Mouse (Mus musculus) liver, postnatal 0 days (tissue): ENCODE data around the gene Pced1b. TPM values are rescaled to one million over a fixed set of nuclear protein-coding genes. Genes with fewer than 3 reads are reported as not detected.

Experiments used
- ATAC-seq: fragments of 200-750 bp; cut with Nextera tagmentation; 2 replicates; pipeline ENCODE4 v1.8.0; 2017; ENCODE audit warnings: mild to moderate bottlenecking, moderate library complexity
- DNase-seq: peaks from one replicate; pipeline ENCODE4 v3.0.0-alpha.2; 2016
- H3K27ac ChIP-seq: fragments of 300-500 bp; sonication (generic); 2 replicates; pipeline ENCODE4 v1.5.1; 2014; ENCODE audit warnings: antibody characterized with exemption, moderate library complexity, mild to moderate bottlenecking, low read depth
- H3K27me3 ChIP-seq: fragments of 300-500 bp; sonication (generic); 2 replicates; pipeline ENCODE4 v1.6.1; 2014; ENCODE audit warnings: low read length, control low read depth, mixed read lengths; ENCODE audit not compliant: insufficient read depth
- H3K36me3 ChIP-seq: fragments of 300-500 bp; sonication (generic); replicated peaks from 2 replicates; pipeline ENCODE4 v1.6.1; 2014; ENCODE audit warnings: mild to moderate bottlenecking, control low read depth, low read length, moderate library complexity, mixed read lengths; ENCODE audit not compliant: insufficient read depth
- H3K4me1 ChIP-seq: fragments of 300-500 bp; sonication (generic); 2 replicates; pipeline ENCODE4 v1.6.1; 2014; ENCODE audit warnings: antibody characterized with exemption, mild to moderate bottlenecking, control low read depth; ENCODE audit not compliant: insufficient read depth
- H3K4me2 ChIP-seq: fragments of 300-500 bp; sonication (generic); 2 replicates; pipeline ENCODE4 v1.6.1; 2014; ENCODE audit warnings: low read depth, mild to moderate bottlenecking, low read length, moderate library complexity, mixed read lengths
- H3K4me3 ChIP-seq: fragments of 300-500 bp; sonication (generic); 2 replicates; pipeline ENCODE4 v1.5.1; 2014; ENCODE audit warnings: low read depth, low read length
- H3K9ac ChIP-seq: fragments of 300-500 bp; sonication (generic); replicated peaks from 2 replicates; pipeline ENCODE4 v1.6.1; 2014; ENCODE audit warnings: mild to moderate bottlenecking, moderate library complexity
- H3K9me3 ChIP-seq: fragments of 300-500 bp; sonication (generic); 2 replicates; pipeline ENCODE4 v1.6.1; 2016; ENCODE audit warnings: mild to moderate bottlenecking, control low read depth, low read length, mixed read lengths
- CTCF ChIP-seq: sonication (generic); IDR thresholded peaks from 2 replicates; pipeline ENCODE4 v1.5.1; 2016; ENCODE audit warnings: antibody characterized with exemption, low read depth
- EP300 ChIP-seq: IDR thresholded peaks from 2 replicates; pipeline ENCODE4 v1.6.1; 2016; ENCODE audit warnings: antibody characterized with exemption, low read depth, mild to moderate bottlenecking
- WGBS: fragments of 180-500 bp; shearing (Covaris S2); extraction: QIAGEN DNeasy Blood & Tissue Kit; methylation state at CpG from one replicate; pipeline ENCODE4 v1.1.7; 2014; ENCODE audit not compliant: insufficient replicate concordance; 5-methylcytosine and 5-hydroxymethylcytosine counted together
- polyA plus RNA-seq: library from polyadenylated mRNA; unstranded; fragments of >200 nt; fragmentation: Nextera tagmentation; extraction: Ambion mirVana; gene quantifications from 2 replicates; pipeline ENCODE4 v1.2.1, GENCODE M21; 2015

Gene Pced1b
- polyA plus RNA-seq, 1 experiment from 2014 or later = 2.8 TPM

DNA sequence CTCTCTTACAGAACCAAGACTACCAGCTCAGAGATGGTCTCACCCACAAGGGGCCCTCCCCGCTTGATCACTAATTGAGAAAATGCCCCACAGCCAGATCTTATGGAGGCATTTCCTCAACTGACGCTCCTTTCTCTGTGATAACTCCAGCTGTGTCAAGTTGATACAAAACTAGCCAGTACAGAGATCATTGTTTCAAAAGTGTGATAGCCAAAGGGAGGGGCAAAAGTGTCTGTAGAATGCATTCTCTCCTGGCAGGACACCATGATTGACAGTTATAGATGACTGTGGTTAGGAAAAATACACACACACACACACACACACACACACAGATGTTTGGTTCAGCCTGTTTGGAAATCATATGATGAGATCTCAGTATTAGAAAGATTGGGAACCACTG is 150.9 kb downstream of the Pced1b start:
- Histone ChIP-seq H3K36me3 (no peaks in the 10 kb centered on the region), H3K27ac (no peak overlapping the region), H3K4me2 (no peak overlapping the region), H3K27me3 (no peaks in the 10 kb centered on the region), H3K4me3 (no peak overlapping the region), H3K9ac (no peak overlapping the region), H3K4me1 (no peaks in the 10 kb centered on the region), H3K9me3 (no peaks in the 10 kb centered on the region)
- no peak for ATAC-seq
- 62% methylated on average over 2 of the region's 2 CpGs for WGBS
- TF ChIP-seq CTCF = no peak
- TF ChIP-seq EP300 = peak; percentile 79
- no peak for DNase-seq

DNA sequence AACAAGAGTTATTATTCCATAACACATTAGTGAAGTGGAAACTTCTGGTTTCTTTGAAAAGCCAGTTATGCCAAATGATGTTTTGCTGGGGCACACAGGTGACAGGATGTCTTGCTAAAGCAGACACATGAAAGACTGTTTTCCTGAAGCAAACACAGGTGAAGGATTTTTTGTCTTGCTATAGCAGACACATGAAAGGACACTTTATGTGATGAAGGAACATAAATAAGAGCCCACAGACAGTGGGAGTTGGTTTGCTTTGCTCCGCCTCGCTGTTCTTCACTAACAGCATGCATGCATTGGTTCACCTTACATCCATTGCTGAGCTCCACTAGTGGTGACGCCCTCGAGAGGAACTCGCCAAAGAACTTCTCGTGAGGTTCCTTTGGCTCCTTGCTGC is 154.0 kb downstream of the Pced1b start:
- no peak overlapping the region for H3K4me3 ChIP-seq
- H3K36me3 ChIP-seq = no peaks in the 10 kb centered on the region
- no peaks in the 10 kb centered on the region for H3K4me1 ChIP-seq
- TF ChIP-seq EP300 (no peak), CTCF (no peak)
- no peak overlapping the region for H3K9ac ChIP-seq
- ATAC-seq (no peak), DNase-seq (no peak)
- no peaks in the 10 kb centered on the region for H3K27me3 ChIP-seq
- H3K9me3 ChIP-seq = no peaks in the 10 kb centered on the region
- H3K4me2 ChIP-seq = no peak overlapping the region
- 91% methylated on average over 6 of the region's 6 CpGs for WGBS
- no peak overlapping the region for H3K27ac ChIP-seq

DNA sequence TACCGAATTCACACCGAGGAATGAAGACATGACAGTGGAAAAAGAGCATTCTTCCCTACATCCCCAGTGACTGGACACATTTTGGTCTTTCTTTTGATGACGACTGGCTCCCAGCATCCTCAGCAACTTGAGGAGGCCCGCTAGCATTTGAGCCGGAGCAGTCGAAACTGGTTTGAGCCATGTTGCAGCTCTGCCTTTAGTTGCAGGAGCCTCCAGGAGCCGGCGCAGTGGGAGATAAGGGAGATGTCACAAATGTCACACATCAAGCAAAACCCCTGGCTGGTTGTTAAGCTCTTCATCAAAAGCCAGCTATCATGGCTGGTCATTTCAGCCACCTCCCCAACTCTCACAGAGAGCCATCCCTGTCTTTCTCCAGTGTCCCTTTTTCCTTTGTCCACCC is 157.6 kb downstream of the Pced1b start:
- H3K27me3 ChIP-seq = no peaks in the 10 kb centered on the region
- no peak overlapping the region for H3K4me3 ChIP-seq
- H3K4me2 ChIP-seq = no peak overlapping the region
- no peak overlapping the region for H3K9ac ChIP-seq
- H3K4me1 ChIP-seq = no peaks in the 10 kb centered on the region
- TF ChIP-seq EP300 (no peak), CTCF (no peak)
- DNase-seq = no peak
- no peaks in the 10 kb centered on the region for H3K9me3 ChIP-seq
- H3K27ac ChIP-seq = no peak overlapping the region
- ATAC-seq = no peak
- no peaks in the 10 kb centered on the region for H3K36me3 ChIP-seq
- 70% methylated on average over 8 of the region's 8 CpGs for WGBS

DNA sequence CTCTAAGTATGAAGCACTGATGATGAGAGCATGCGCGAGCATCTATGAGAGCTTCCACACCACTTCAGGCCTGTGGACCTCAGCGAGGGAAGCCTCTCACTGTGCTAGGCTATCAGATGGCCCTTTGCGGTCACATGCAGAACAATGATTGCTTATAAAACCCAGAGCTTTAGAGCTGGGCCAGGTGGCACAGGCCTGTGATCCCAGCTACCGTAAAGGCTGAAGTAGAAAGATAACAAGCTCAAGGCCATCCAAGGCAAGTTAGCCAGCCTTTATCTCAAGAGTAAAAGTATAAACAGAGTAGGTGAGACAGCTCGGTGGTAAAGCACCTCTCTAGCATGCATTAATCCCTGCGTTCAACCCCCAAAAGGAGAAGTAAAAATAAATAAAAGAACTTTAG is 158.1 kb downstream of the Pced1b start:
- Histone ChIP-seq H3K9me3 (no peaks in the 10 kb centered on the region), H3K9ac (no peak overlapping the region), H3K4me1 (no peaks in the 10 kb centered on the region), H3K27ac (no peak overlapping the region), H3K4me2 (no peak overlapping the region), H3K36me3 (no peaks in the 10 kb centered on the region), H3K4me3 (no peak overlapping the region), H3K27me3 (no peaks in the 10 kb centered on the region)
- ATAC-seq (peak; percentile 81), DNase-seq (no peak)
- no peak for TF ChIP-seq CTCF
- peak; percentile 61; the same call in 1 of the 2 replicates for TF ChIP-seq EP300
- WGBS = 52% methylated on average over 7 of the region's 7 CpGs

DNA sequence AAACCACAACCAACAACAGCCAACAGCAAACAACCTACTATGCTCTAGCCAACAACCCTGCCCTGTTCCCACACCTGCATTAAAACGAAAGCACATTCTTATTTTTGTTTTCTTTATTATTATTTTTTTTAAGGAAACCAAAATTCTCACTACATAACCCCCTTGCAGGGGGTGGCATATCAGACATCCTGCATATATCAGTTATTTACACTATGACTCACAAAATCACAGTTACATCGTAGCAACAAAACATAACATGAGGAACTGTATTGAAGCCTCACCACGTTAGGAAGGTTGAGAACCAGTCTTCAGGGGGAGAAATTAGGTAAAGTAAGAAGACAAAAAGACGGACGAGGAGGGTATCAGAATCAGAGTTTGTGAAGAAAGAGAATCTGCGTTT is 159.2 kb downstream of the Pced1b start:
- Histone ChIP-seq H3K36me3 (no peaks in the 10 kb centered on the region), H3K4me2 (no peak overlapping the region), H3K27ac (no peak overlapping the region), H3K4me1 (no peaks in the 10 kb centered on the region), H3K27me3 (no peaks in the 10 kb centered on the region), H3K4me3 (no peak overlapping the region), H3K9me3 (no peaks in the 10 kb centered on the region), H3K9ac (no peak overlapping the region)
- 67% methylated on average over 6 of the region's 6 CpGs for WGBS
- no peak for TF ChIP-seq CTCF
- TF ChIP-seq EP300 = no peak
- DNase-seq (no peak), ATAC-seq (no peak)

DNA sequence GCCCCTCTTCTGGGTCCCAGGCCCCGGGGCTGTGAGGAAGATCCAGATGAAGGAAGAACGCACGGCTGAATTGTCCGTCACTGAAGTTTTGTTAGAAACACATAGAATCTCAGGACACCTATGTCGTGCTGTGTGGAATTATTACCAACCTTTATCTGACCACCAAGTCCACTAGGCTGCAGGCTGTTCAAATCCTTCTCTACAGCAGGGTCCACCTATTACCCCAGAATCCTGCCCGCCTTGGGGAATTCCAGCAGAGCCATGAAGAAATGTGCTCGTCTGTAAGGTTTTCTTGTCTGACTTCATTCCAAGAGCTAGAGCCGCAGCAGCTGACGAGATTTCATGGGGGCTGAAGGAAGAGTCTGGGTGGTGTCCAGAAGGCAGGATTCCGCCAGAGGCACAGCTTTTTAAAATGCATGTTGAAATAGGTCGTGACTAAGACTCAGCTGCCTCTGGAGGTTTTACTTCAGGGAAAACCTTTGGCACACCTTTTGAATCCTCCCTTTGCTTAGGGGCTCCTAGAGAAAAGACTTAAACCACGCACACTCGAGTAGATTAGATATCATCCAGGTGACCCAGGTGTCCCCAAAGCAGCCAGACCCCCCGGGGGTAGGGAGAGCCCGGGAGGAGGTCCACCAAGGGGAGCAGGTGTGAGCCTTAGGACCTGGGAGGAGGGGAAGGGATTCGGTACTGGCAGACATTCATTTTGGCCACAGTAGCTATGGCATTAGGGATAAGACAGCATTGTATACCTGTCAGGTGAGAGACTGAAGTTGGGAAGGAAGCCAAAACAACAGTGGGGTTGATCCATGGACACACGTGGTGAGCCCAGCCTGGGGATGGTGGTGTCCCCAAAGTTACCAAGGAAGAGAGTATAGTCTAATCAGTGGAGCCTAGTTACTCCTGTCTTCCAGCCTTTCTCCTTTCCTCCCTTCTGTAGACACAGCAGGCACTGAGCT is 160.9 kb downstream of the Pced1b start:
- Histone ChIP-seq H3K4me2 (no peak overlapping the region), H3K27me3 (no peaks in the 10 kb centered on the region), H3K4me1 (no peaks in the 10 kb centered on the region), H3K27ac (no peak overlapping the region), H3K9ac (no peak overlapping the region), H3K4me3 (no peak overlapping the region), H3K9me3 (no peaks in the 10 kb centered on the region), H3K36me3 (no peaks in the 10 kb centered on the region)
- 69% methylated on average over 17 of the region's 17 CpGs for WGBS
- TF ChIP-seq CTCF (no peak), EP300 (no peak)
- ATAC-seq (no peak), DNase-seq (no peak)
